Mouse (Mus musculus) brain, adult 10 weeks (tissue): Measurements from ENCODE around the gene Ide. TPM values are rescaled to one million over a fixed set of nuclear protein-coding genes. Genes with fewer than 3 reads are reported as not detected.

Experiments used
- polyA plus RNA-seq: library from polyadenylated mRNA; stranded (reverse); fragments of 350-450 nt; fragmentation: Illumina TruSeq; extraction: RNeasy Lipid Tissue Mini Kit (QIAGEN cat#74804); gene quantifications from one replicate; pipeline ENCODE4 v1.2.3, GENCODE M21; 2015; ENCODE audit warnings: low read depth, low replicate concordance

Gene Ide
- polyA plus RNA-seq = 35.4 TPM

GRCm38 (mm10) chr19:37337752-37338151, at the start of gene Ide:
Gene Ide, minus strand, starts transcription at chr19:37337852.

DNA sequence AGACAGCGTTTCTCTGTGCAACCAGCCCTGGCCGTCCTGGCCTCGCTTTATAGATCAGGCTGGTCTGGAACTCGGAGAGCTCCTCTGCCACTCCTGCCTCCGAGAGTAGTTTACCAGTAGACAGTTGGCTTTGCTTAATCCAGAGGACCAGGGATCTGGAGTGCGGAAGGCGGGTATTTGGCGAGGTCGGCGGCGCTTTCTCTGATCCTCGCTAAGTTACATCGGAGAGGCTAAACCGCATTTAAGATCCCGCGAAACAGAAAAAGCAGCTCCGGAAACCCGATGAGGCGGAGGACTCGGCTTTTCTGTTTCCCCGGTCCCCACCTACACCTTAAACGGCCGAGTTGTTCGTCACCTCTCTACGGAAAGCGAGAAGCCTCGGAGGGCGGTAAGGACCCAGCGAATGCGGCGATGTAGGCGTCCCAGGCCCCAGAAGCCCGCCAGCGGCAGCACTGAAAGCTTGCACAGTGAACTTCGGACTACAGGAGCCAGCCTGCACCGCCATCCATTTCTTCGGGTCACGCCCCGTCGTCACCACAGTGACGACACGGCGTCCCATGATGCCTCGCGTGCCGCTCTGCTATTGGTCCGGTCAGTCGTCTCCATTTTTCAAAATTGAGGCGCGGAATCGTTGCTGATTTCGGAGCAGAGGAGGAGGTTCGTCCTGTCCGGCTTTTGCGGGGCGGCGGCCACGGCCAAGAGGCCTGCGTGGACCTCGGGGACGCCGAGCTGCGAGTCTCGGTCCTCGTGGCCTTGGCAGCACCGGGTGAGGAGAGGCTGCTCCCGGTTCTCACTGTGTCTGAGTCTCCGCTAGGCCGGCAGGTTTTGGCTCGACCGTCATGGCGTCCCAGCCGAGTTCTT, 38.3 kb upstream of the Ide start, which contains the start of gene Kif11:
Gene Kif11, plus strand, starts transcription at position 649 of the 861 bp plus-strand sequence.

Other genes with a start within 250 kb of the Ide start
- 93.7 TPM for gene March5, start 130.3 kb downstream of the Ide start, polyA plus RNA-seq
- gene Cpeb3, start 129.3 kb downstream of the Ide start, polyA plus RNA-seq = 36.5 TPM
- gene Kif11, start 38.6 kb upstream of the Ide start, polyA plus RNA-seq = 1.4 TPM
- 2.5 TPM for gene Hhex, start 97.0 kb upstream of the Ide start, polyA plus RNA-seq
- 28.5 TPM for gene Exoc6, start 212.6 kb upstream of the Ide start, polyA plus RNA-seq